Mouse (Mus musculus) small intestine, adult 2 months (tissue): ENCODE data around the gene Dgkh.

ENCODE experiments used
- CTCF ChIP-seq: fragments of 200-500 bp; IDR thresholded peaks from 2 replicates; pipeline ENCODE4 v1.5.1; 2012; ENCODE audit warnings: low read depth, mild to moderate bottlenecking, control low read depth, inconsistent platforms, low read length, moderate library complexity, mixed read lengths; ENCODE audit not compliant: insufficient replicate concordance, insufficient read length; ENCODE audit errors: extremely low read depth
- POLR2A ChIP-seq: fragments of 200-500 bp; IDR thresholded peaks from 2 replicates; pipeline ENCODE4 v1.6.1; 2012; ENCODE audit warnings: low read depth, mild to moderate bottlenecking, control low read depth, inconsistent platforms, low read length, moderate library complexity

DNA sequence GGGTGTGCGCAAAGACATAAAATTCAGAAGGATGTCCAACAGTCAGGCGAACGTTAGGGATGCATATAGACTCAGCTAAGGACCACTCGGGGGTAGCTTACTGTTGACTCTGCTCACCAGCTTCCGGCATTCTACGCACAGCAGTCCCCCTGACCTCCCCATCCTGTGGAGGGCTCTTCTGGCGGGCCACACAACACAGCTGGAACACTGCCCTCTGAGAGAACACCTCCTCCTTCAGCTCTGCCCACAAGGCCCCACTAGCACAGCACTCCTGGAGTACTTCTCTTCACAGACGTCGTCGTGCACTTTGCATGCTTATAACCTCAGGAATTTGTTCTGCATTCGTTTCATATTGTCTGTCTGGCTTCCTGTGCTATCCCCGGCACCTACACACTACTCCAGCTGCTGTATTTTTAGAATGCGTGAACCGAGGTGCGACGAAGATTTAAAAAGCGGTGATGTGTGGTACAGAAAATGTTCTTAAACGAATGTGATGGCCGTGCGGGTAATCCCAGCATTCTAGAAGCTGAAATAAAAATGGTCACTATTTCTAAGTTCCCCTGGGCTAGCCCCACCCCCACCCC, 19.9 kb downstream of the Dgkh start:
- TF ChIP-seq CTCF (no peak), POLR2A (no peak)
